Mouse (Mus musculus) C2C12 (cell line): ENCODE measurements at regions not wholly inside any gene's neighbourhood (a gene's known extent, or its start where the extent isn't known, plus 50 kb on each side); places are given as distances from the start of the nearest gene placed in this dataset.
"Not testable (repeated sequence)": the region's sequence is repeated elsewhere in the genome, so short reads cannot be mapped to it uniquely, and the experiment has no call there.

Experiments
- H3K27me3 ChIP-seq: one replicate; pipeline ENCODE4 v1.6.1; 2011; ENCODE audit not compliant: control insufficient read depth, insufficient read depth, insufficient read length
- H3K36me3 ChIP-seq: one replicate; pipeline ENCODE4 v1.6.1; 2011; ENCODE audit not compliant: control insufficient read depth, insufficient read depth
- H3K4me3 ChIP-seq: one replicate; pipeline ENCODE4 v1.5.1; 2011; ENCODE audit warnings: mild to moderate bottlenecking, control low read depth; ENCODE audit not compliant: poor library complexity, insufficient read depth, severe bottlenecking
- H3K79me2 ChIP-seq: one replicate; pipeline ENCODE4 v1.6.1; 2011; ENCODE audit not compliant: control insufficient read depth, insufficient read depth
- H3K79me3 ChIP-seq: one replicate; pipeline ENCODE4 v1.6.1; 2011; ENCODE audit warnings: low read depth, control low read depth
- H3ac ChIP-seq: one replicate; pipeline ENCODE3; 2011; ENCODE audit warnings: low read depth; ENCODE audit not compliant: control insufficient read depth, insufficient read length
- CEBPB ChIP-seq: IDR thresholded peaks from one replicate; pipeline ENCODE4 v1.6.1; 2011; ENCODE audit warnings: low read depth, mild to moderate bottlenecking, control low read depth, moderate library complexity
- CTCF ChIP-seq: IDR thresholded peaks from one replicate; pipeline ENCODE4 v1.5.1; 2011; ENCODE audit not compliant: control insufficient read depth, insufficient read depth, insufficient read length
- FOSL1 ChIP-seq: IDR thresholded peaks from one replicate; pipeline ENCODE4 v1.8.0; 2011; ENCODE audit warnings: mild to moderate bottlenecking, low read length; ENCODE audit not compliant: poor library complexity, insufficient read depth, severe bottlenecking
- MAX ChIP-seq: IDR thresholded peaks from one replicate; pipeline ENCODE4 v1.6.1; 2011; ENCODE audit warnings: mild to moderate bottlenecking, control low read depth
- MYOD1 ChIP-seq: IDR thresholded peaks from one replicate; pipeline ENCODE4 v1.6.1; 2011; ENCODE audit warnings: low read depth; ENCODE audit not compliant: control insufficient read depth, insufficient read length
- MYOG ChIP-seq: IDR thresholded peaks from one replicate; pipeline ENCODE4 v1.6.1; 2011; ENCODE audit not compliant: control insufficient read depth, insufficient read length; ENCODE audit errors: extremely low read depth
- USF1 ChIP-seq: IDR thresholded peaks from one replicate; pipeline ENCODE4 v1.6.1; 2011; ENCODE audit warnings: low read depth, mild to moderate bottlenecking, control low read depth, moderate library complexity

DNA sequence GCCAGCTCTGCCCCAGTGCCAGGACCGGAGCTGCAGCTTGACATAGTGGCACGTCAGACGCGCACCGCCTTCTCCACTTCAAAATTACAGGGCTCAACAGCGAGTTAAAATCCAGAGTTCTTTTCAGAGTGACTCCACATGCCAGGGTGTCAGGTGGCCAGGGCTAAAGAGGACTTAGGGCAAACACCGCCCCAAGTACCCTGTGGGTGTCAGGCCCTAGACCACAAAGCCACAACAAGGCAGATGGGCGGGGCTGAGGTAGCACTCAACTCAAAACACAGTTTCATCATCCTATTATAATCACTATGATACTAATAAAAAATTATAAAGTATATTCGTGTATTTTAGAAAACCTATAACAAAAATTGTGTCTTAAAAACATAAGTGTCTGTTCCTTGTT is 225.1 kb upstream of the Olfr1507 start:
- no peaks in the 10 kb centered on the region for H3K79me2 ChIP-seq
- H3K36me3 ChIP-seq: no peaks in the 10 kb centered on the region
- H3K27me3 ChIP-seq: no peaks in the 10 kb centered on the region
- H3K4me3 ChIP-seq: no peak overlapping the region
- TF ChIP-seq MYOD1 (no peak), USF1 (no peak), CEBPB (no peak), MAX (no peak), CTCF (no peak), FOSL1 (no peak), MYOG (no peak)
- no peak overlapping the region for H3ac ChIP-seq
- no peaks in the 10 kb centered on the region for H3K79me3 ChIP-seq

DNA sequence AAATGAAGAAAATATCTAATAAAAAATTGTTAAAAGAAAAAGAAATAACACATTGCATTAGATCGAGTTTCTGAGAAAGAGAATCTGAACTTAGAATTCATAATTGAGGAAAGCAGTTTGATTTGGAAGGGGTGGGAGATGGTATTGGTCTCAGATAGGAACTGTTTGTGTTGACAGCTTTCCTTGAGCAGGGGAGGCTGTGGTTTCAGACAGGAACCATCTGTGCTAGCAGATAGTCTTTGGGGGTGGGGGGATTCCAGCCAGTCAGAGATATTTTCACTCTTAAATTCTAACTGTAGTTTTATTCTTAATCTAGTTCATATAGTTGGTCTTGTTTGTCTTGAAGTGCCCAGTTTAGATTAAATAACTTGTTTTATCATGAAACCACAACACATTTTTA is 205.3 kb upstream of the Olfr1507 start:
- H3ac ChIP-seq, H3K36me3 ChIP-seq: not testable (repeated sequence)

DNA sequence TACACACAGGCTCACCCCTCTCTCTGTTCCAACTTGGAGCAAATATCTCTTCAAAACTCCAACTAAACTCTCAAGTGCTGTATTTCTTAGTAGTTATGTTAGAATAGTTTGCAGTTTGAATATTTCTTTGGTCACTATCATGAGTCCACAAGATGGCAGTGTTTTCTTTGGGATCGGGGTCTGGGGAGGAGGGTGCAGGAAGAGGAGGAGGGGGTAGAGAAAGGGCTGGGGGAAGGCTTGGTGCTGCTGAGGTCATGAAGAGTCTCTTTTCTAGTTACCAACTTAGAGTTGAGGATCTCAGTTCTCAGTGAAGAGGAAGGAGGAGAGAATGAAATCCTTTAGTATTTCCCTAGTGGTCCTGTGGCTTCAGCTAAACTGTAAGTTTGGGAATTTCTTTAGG is 188.1 kb upstream of the Olfr1507 start:
- H3K36me3 ChIP-seq, H3K4me3 ChIP-seq, H3ac ChIP-seq, H3K79me3 ChIP-seq, H3K27me3 ChIP-seq, H3K79me2 ChIP-seq: not testable (repeated sequence)

More for the DNA sequence above, 205.3 kb upstream of the Olfr1507 start:
- H3K27me3 ChIP-seq, H3K79me2 ChIP-seq, H3K79me3 ChIP-seq, H3K4me3 ChIP-seq: not testable (repeated sequence)

DNA sequence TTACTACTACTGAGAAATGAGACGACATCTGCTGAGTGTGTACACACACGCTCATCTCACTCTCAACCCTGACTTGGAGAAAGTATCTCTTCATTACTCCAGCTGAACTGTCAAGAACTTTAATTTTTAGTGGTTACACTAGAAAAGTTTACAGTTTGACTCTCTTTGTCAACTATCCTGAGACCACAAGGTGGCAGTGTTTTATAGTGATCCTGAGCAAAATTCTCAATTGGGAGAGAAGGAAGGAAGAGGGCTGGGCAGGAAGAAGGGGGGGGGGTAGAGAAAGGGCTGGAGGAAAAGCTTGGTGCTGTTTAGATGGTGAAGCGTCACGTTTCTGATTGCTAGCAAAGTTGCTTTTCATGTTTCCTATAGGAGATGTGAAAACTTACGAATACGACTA is 158.8 kb upstream of the Olfr1507 start:
- Histone ChIP-seq H3ac (no peak overlapping the region), H3K27me3 (no peaks in the 10 kb centered on the region), H3K79me3 (no peaks in the 10 kb centered on the region), H3K4me3 (no peak overlapping the region), H3K36me3 (no peaks in the 10 kb centered on the region), H3K79me2 (no peaks in the 10 kb centered on the region)
- TF ChIP-seq MYOD1 (no peak), FOSL1 (no peak), CEBPB (no peak), CTCF (no peak), USF1 (no peak), MYOG (no peak), MAX (no peak)

DNA sequence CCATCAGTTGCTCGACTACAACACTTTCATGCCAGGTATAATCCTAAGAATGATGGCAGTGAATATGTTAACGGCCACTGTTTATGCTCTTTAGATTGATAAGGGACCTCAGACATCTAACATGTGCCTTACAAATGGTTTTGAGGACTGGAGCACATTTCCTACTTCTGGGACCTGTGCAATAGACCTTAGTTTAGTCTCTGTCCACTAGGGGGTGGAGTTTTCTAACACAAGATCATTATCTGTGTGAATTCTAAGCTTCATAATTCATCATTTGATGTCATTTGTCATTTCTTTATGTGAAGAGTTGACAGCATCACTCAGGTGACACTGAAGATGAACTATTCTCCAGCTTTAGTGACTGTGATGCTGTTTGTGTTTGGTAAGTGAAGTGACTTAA is 142.6 kb upstream of the Olfr1507 start:
- Histone ChIP-seq H3K79me2 (no peaks in the 10 kb centered on the region), H3K36me3 (no peaks in the 10 kb centered on the region), H3K79me3 (no peaks in the 10 kb centered on the region), H3ac (no peak overlapping the region), H3K27me3 (no peaks in the 10 kb centered on the region), H3K4me3 (no peak overlapping the region)
- TF ChIP-seq MYOD1: no peak
- TF ChIP-seq USF1: no peak
- TF ChIP-seq MYOG: no peak
- TF ChIP-seq FOSL1: no peak
- no peak for TF ChIP-seq CEBPB
- TF ChIP-seq CTCF: no peak
- no peak for TF ChIP-seq MAX

DNA sequence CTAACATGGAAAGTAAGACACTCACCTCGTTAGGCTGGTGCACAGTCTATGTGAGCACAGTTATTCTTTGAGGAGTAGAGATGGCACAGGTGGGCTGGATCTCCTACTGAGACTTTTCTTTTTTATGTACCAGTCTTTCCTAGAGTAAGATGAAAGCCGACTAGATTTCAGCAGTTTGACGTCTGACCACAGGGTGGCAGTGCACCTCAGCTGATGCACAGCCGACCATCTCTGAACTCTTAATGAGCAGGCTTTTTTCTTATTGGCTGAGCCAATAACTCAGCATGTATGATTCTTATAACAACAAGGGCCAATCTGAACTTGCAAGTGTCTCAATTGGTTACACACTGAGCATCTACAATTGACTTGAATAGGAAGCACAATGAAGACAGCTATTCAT is 126.6 kb upstream of the Olfr1507 start:
- H3K4me3 ChIP-seq: no peak overlapping the region
- TF ChIP-seq MAX: no peak
- no peak for TF ChIP-seq USF1
- no peak for TF ChIP-seq MYOG
- TF ChIP-seq FOSL1: no peak
- no peak for TF ChIP-seq CEBPB
- no peak for TF ChIP-seq CTCF
- TF ChIP-seq MYOD1: no peak
- H3K36me3 ChIP-seq: no peaks in the 10 kb centered on the region
- no peaks in the 10 kb centered on the region for H3K79me2 ChIP-seq
- H3K27me3 ChIP-seq: no peaks in the 10 kb centered on the region
- no peak overlapping the region for H3ac ChIP-seq
- H3K79me3 ChIP-seq: no peaks in the 10 kb centered on the region
